Mouse (Mus musculus): ENCODE results near the gene Gm20532. TPM values are rescaled to one million over a fixed set of nuclear protein-coding genes. Genes with fewer than 3 reads are reported as not detected.

The Gm20532 gene
- total and polyA plus RNA-seq, 2 experiments from 2014 or later: not detected

DNA sequence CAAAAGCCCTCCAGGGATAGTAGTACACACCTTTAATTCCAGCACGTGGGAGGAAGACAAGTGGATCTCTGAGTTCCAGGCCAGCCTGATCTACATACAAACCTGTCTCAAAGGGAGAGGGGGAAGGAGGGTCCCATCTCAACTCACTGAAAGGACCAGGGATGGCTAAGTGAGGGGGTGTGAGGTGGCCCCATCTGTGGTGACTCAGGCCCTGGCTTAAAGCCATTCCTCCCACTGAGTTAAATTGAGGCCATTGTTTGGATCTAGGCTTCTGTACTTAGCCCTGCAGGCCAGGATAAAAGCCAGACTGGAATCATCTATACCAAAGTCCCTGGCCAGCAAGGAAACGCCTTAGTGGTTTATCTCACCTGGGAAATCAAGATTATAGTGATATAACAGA, 34.8 kb downstream of the Gm20532 start:
- no peak for TF ChIP-seq CTCF (IDR thresholded peaks at IDR 0.05; ENCODE audit: low read depth)
- 39% methylated on average over 2 of the region's 2 CpGs for WGBS
- no peaks in the 10 kb centered on the region for H3K9me3 ChIP-seq (ENCODE audit: low read length)
- no peak overlapping the region for H3K9ac ChIP-seq (replicated peaks; ENCODE audit: low read length)
- no peak overlapping the region for H3K4me3 ChIP-seq (ENCODE audit: low read length)
- DNase-seq (ENCODE audit: low spot score) (no peak), ATAC-seq (no peak)
- no peaks in the 10 kb centered on the region for H3K27me3 ChIP-seq (ENCODE audit: insufficient read depth, low read length)
- H3K36me3 ChIP-seq (ENCODE audit: insufficient read depth, low read length): no peaks in the 10 kb centered on the region
- H3K4me1 ChIP-seq (ENCODE audit: insufficient read depth, low read length): no peaks in the 10 kb centered on the region
- H3K4me2 ChIP-seq (ENCODE audit: low read depth, low read length): no peak overlapping the region
- H3K27ac ChIP-seq: no peak overlapping the region

DNA sequence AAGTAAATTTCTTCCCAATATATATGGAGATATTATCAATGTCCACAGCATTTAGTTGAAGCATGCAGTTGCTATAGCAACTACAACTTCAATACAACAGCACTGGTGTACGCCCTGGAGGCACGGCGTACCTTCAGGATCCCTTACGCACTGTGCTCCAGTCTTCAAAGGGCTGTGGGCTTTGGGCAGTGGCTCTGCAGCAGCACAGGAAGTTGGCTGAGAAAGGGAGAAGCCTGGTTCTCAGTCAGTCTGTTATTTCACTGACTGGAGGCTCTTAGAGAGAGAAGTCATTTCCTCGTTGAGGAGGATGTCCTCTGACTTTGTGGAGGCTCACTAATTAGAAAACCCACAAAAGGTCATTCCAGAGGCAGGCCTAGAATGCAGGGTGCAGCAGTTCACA, 36.5 kb downstream of the Gm20532 start:
- Histone ChIP-seq H3K4me2 (ENCODE audit: low read depth, low read length) (no peak overlapping the region), H3K36me3 (ENCODE audit: insufficient read depth, low read length) (no peaks in the 10 kb centered on the region), H3K4me3 (ENCODE audit: low read length) (no peak overlapping the region), H3K27me3 (ENCODE audit: insufficient read depth, low read length) (no peaks in the 10 kb centered on the region), H3K9me3 (ENCODE audit: low read length) (no peaks in the 10 kb centered on the region), H3K27ac (no peak overlapping the region), H3K4me1 (ENCODE audit: insufficient read depth, low read length) (no peaks in the 10 kb centered on the region), H3K9ac (replicated peaks; ENCODE audit: low read length) (no peak overlapping the region)
- no peak for TF ChIP-seq CTCF (IDR thresholded peaks at IDR 0.05; ENCODE audit: low read depth)
- no peak for ATAC-seq
- WGBS: 65% methylated on average over 5 of the region's 5 CpGs
- DNase-seq (ENCODE audit: low spot score): no peak

DNA sequence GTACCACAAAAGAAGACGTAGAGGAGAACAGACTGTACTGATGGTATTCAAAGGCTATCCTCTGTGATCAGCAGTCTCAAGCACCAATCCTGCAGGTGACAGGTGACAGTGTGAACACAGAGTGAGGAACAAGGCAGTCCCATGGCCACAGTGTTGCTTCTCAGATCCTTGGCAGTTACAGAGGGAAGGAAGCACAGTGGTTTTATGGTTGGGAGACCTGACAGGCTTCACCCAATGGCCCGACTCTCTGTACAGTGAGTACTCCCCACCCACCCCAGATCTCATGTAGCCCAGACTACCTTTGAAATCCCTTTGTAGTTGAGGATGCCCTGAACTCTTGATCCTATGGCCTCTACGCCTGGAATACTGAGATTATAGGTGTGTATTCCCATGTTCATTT, 39.0 kb downstream of the Gm20532 start:
- ATAC-seq (no peak), DNase-seq (ENCODE audit: low spot score) (no peak)
- Histone ChIP-seq H3K9me3 (ENCODE audit: low read length) (no peaks in the 10 kb centered on the region), H3K36me3 (ENCODE audit: insufficient read depth, low read length) (no peaks in the 10 kb centered on the region), H3K4me1 (ENCODE audit: insufficient read depth, low read length) (peaks cover 10% of the 10 kb centered on the region), H3K27me3 (ENCODE audit: insufficient read depth, low read length) (no peaks in the 10 kb centered on the region), H3K4me2 (ENCODE audit: low read depth, low read length) (no peak overlapping the region), H3K27ac (no peak overlapping the region), H3K9ac (replicated peaks; ENCODE audit: low read length) (no peak overlapping the region), H3K4me3 (ENCODE audit: low read length) (no peak overlapping the region)
- WGBS: 86% methylated on average over 3 of the region's 3 CpGs
- no peak for TF ChIP-seq CTCF (IDR thresholded peaks at IDR 0.05; ENCODE audit: low read depth)

DNA sequence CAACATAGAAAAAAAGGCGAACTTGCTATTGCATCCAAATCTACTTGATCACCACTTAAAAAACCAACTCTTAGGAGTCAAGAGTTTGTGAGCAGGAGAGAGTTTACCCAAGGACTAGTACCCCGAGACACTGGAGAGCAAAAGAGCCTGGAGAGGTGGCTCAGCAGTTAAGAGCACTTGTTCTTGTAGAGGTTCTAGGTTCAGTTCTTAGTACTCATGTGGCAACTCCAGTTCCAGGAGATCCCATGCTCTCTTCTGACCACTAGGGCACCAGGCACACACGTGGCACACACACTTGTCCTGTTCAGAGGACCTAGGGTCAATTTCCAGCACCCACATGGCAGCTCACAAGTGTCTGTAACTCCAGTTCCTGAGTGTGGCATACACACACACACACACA, 39.6 kb downstream of the Gm20532 start:
- Histone ChIP-seq H3K4me2 (ENCODE audit: low read depth, low read length) (no peak overlapping the region), H3K36me3 (ENCODE audit: insufficient read depth, low read length) (no peaks in the 10 kb centered on the region), H3K27me3 (ENCODE audit: insufficient read depth, low read length) (no peaks in the 10 kb centered on the region), H3K9ac (replicated peaks; ENCODE audit: low read length) (no peak overlapping the region), H3K4me3 (ENCODE audit: low read length) (no peak overlapping the region), H3K27ac (no peak overlapping the region), H3K9me3 (ENCODE audit: low read length) (no peaks in the 10 kb centered on the region), H3K4me1 (ENCODE audit: insufficient read depth, low read length) (peaks cover 10% of the 10 kb centered on the region)
- 67% methylated on average over 3 of the region's 3 CpGs for WGBS
- DNase-seq (ENCODE audit: low spot score) (no peak), ATAC-seq (no peak)
- peak; percentile 23 for TF ChIP-seq CTCF (IDR thresholded peaks at IDR 0.05; ENCODE audit: low read depth)

DNA sequence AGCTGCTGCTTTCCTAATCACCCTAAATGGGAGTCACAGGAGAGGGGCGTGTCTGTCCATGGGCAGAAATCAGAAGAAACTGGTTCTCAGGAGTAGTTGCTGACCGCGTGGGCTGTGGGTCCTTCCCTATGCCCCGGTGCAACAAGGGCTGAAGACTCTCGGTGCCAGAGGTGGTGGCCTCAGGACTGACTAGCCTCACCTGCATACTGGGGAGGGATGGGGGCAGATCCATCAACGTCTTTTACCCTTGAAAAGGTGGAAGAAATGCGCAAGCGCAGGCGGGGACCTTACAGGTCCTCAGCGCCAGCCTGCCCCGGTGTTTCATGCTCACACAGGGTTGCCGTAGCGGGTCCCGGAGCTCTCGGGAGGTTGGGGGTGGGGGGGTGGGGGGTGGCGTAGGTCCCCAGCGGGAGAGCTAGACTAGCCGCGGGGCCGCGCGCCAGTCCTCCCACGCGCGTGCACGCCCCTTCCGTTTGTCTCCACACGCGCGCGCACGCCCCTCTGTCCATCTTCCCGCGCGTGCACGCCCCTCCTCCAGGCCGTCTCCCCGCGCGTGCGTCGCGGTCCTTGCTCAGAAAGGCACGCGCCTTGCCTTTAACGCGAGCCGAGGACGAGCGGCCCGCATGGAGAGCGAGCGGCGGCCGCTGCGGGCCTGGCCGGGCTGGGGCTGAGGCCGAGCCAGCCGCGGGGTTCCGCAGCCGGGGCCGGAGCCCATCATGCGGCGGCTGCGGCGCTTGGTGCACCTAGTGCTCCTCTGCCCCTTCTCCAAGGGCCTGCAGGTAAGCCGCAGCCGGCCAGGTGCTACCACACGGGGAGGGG, 41.7 kb downstream of the Gm20532 start, which contains the start of gene Fam69b:
Fam69b (plus strand) TSS at position 537 of the 819 bp plus-strand sequence.
- TF ChIP-seq CTCF (IDR thresholded peaks at IDR 0.05; ENCODE audit: low read depth): no peak
- no peaks in the 10 kb centered on the region for H3K27me3 ChIP-seq (ENCODE audit: insufficient read depth, low read length)
- peak within 1 kb of the TSS; percentile 71 for H3K4me3 ChIP-seq (ENCODE audit: low read length)
- peak; percentile 97 for DNase-seq (ENCODE audit: low spot score)
- peak within 1 kb of the TSS; percentile 91 for H3K27ac ChIP-seq
- peak within 1 kb of the TSS; percentile 98 for H3K4me2 ChIP-seq (ENCODE audit: low read depth, low read length)
- H3K9me3 ChIP-seq (ENCODE audit: low read length): no peaks in the 10 kb centered on the region
- no peaks in the 10 kb centered on the region for H3K36me3 ChIP-seq (ENCODE audit: insufficient read depth, low read length)
- under 1% methylated on average over 63 of the region's 70 CpGs for WGBS
- H3K9ac ChIP-seq (replicated peaks; ENCODE audit: low read length): peak within 1 kb of the TSS; percentile 92
- peaks cover 10% of the 10 kb centered on the region for H3K4me1 ChIP-seq (ENCODE audit: insufficient read depth, low read length)
- ATAC-seq: peak; percentile 83

DNA sequence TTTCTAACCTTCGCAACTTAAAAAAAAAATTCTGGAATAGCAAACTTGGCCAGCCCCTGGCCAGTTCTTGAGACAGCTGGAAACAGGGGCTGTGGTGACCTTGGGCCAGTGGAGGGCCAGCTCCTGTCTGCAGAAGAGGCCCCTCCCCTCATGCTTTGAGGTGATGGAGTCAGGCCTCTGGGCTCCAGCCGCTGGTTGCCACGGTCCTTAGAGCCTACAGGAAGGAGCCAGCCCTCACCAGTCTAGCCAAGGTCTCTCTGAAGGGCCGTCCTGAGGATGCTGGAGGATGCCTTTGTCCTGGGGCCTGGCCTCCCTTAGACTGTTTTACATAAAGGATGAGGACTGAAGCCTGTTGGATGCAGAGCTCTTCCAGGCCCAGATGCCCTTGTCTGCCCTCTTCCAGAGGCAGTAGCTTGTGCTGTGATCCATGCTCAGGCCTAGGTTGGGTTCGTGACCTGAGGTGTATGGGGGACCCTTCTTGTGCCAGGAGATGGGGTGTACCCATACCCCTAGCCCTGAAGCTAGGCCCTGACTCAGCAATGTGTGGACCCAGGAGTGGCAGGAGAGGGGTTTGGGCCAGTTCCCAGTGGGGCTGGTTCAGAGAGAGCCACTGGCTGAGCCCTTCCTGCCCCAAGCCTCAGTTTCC, 42.5 kb downstream of the Gm20532 start:
- Histone ChIP-seq H3K4me3 (ENCODE audit: low read length) (peak overlapping the region; percentile 71), H3K27ac (peak overlapping the region; percentile 91), H3K36me3 (ENCODE audit: insufficient read depth, low read length) (no peaks in the 10 kb centered on the region), H3K4me1 (ENCODE audit: insufficient read depth, low read length) (peaks cover 10% of the 10 kb centered on the region), H3K9me3 (ENCODE audit: low read length) (no peaks in the 10 kb centered on the region), H3K27me3 (ENCODE audit: insufficient read depth, low read length) (no peaks in the 10 kb centered on the region), H3K9ac (replicated peaks; ENCODE audit: low read length) (peak overlapping the region; percentile 92), H3K4me2 (ENCODE audit: low read depth, low read length) (peak overlapping the region; percentile 98)
- DNase-seq (ENCODE audit: low spot score) (no peak), ATAC-seq (peak; percentile 48)
- no peak for TF ChIP-seq CTCF (IDR thresholded peaks at IDR 0.05; ENCODE audit: low read depth)
- 17% methylated on average over 5 of the region's 5 CpGs for WGBS
